Mouse (Mus musculus): Measurements from ENCODE around the gene Homer2.

Gene Homer2

DNA sequence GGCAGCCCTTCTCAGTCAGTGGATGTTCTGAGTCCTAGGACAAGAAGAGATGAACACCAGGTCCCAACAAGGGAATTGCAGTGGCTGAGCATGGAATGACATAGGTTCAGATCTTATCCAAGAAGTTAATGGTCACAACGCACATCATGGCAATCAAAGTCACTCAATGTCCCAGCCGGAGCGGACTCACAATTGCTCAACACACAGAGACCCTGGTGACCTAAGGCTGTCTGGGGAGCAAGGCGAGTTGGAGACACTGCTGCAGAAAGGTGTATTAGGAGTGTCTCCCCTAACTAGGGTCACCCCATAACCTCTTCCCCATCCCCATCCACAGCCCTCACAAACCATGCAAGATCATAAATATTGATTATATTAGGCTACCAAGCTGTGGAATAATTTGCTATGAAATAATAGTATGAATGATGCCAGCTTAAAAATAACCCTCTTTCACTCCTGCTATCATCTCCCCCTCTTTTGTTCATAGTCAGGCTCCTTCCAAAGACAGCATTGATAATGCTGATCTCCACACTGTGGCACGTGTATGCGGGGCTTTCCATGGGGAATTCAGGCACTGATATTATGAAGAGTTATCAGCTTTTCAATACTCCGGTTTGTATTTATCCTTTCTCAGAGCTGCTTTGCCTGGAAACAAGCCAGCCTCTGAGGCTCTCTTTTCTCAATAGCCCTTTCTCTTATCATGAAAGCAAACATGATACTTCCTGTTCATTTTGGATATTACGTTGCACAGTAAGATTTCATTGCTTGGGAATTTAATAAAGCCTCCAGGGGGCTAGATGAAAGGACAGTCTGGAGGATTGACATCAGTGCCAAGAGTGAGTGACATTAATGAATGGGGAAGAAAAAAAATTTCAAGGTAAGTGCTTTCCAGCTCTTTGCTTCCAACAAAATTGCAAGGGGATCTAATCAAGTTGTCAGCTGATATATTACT, 147.0 kb downstream of the Homer2 start:
- DNase-seq (ENCODE audit: low read depth, low spot score) = no peak

DNA sequence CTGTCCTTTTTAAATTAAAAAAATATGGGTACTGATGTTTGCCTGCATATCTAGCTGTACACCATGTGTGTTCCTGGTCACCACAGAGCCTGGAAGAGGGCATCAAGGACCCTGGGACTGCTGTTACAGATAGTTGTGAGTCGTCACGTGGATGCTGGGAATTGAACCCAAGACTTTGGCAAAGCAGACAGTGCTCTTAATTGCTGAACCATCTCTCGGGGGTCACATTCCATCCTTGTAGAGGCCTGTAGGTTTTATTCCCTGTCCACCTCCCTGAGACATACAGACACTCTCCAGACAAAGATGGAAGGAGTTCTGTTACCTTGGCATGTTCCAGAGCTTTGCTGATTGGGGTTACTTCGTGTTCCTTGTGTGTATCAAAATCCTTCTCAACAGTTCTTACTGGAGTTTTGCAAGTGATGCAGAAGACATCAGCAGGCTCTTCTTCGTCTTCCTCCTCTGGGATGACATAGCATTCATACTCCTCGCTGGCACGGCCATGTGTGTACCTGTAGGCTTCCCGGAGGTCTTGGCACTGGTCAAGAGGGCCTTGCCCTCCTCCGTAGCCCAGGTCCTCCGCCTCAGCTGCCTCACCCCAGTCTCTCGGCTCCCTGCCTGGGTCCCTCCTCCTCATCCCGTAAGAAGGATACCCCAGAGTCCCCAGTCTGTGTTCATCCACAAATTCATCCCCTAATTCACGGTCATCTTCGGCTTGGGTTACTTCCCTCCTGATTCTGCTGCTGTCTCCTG, 147.9 kb downstream of the Homer2 start:
- DNase-seq (ENCODE audit: low read depth, low spot score) = no peak

DNA sequence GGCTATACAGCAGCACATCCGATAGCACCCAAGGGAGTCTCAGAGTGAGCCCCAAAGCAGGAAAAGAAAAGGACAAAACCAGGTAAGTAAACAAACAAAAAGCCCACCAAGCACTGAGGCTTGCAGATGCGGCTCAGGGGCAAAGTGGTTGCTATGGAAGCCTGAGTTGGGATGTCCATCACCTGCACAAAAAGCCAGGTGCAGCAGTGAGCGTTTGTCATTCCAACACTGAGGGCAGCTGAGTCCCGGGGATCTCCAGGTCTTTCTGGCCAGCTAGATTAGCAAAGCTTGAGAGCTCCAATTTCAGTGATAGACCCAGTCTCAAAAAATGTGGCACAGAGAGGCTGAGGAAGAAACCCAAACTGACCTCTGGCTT, 149.4 kb downstream of the Homer2 start:
- DNase-seq (ENCODE audit: low read depth, low spot score) = no peak

DNA sequence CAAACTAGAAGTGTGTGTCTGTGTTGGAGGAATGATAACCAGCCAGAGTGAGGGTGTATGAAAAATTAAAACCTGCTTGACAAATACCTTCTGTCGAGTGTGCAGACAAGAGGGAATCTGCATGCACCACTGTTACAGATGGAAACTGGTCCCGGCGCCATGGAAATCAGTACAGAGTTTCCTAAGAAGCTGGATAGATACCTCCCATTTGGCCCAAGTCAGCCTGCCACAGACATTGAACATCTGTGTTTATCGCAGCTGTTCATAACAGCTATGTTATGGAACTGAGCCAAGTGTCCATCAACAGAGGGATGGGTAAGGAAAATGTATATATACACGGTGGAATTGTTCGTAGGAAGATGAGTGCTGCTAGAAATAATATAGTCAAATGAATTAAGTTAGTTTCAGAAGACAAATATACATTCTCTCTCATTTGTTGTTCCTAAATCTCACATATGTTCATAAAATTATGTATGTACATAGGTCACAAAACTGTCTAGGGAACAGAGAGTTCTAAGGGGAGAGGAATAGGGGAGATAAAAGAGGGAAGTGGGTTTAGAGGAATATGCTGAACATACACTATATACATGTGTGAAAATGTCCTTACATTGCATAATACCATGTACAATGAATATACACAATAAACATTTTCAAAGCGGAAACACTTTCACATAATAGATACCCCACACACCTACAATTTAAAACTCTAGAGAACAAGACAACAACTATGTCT, 149.9 kb downstream of the Homer2 start:
- DNase-seq (ENCODE audit: low read depth, low spot score) = no peak

DNA sequence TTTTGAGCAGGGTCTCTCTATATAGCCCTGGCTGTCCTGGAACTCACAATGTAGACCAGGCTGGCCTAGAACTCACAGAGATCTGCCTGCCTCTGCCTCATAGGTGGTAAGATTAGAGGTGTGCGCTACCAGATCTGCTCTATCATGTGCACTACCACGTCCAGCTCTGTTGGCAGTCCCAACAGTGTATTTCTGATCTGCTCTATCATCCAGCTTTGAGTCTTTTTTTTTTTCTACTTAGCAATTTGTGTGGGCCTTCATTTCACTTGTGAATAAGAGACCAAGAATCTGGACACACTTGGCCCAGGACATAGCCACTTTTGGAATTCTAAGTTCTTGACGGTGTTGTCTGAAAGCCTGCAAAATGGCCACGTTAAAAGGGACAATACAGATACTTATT, 150.5 kb downstream of the Homer2 start:
- no peak for DNase-seq (ENCODE audit: low read depth, low spot score)

DNA sequence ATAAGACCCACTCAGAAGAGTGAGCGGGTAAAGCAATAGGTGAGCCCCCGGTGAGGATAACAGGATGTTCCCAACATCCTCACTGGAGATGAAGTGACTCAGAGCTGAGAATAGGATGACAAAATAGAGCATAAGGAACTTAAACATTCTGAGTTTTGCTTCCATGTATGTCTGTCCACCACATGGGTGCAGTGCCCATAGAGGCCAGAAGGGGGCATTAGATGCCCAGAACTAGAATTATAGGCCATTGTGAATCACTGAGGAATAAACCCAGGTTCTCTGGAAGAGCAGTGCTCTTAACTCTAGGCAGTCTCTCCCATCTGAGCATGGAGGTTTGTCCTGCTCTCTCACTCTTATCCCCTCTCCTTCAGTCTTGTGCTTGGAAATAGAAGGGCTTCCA, 153.0 kb downstream of the Homer2 start:
- no peak for DNase-seq (ENCODE audit: low read depth, low spot score)

DNA sequence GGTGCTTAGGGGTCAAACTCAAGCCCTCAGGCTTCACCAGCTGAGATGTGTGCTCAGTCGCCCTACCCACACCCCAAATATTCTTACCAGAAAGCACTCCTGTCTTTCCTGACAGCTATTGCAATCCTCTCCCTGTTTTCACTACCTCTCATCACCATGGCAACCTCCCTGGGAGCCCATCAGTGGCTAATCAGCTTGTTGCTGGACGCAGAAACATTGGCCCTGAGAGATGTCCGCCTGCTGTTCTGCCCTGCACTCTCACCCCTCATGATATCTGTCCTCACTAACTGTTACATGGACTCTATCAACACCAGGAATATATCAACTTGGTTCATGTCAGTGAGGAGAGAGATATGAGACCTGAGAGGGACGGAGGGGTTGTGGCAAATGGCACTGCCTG, 153.7 kb downstream of the Homer2 start:
- no peak for DNase-seq (ENCODE audit: low read depth, low spot score)
